Mouse (Mus musculus): Measurements from ENCODE around the gene Id4. TPM values are rescaled to one million over a fixed set of nuclear protein-coding genes. Genes with fewer than 3 reads are reported as not detected.

Id4 gene
- total RNA-seq, 2 experiments from 2014 or later = 43.8 to 53.7 TPM

GRCm38 (mm10) chr13:48314500-48314899 is 53.5 kb downstream of the Id4 start:
- no peak for DNase-seq (ENCODE audit: extremely low spot score in 1 of 2, low spot score in 1 of 2)
